Mouse (Mus musculus) heart, adult 2 months (tissue): ENCODE results near the gene Kcp.

Experiments
- CTCF ChIP-seq: fragments of 200-600 bp; IDR thresholded peaks from 2 replicates; pipeline ENCODE4 v1.8.1; 2022; ENCODE audit warnings: antibody characterized with exemption, mild to moderate bottlenecking, moderate library complexity
- POLR2A ChIP-seq: fragments of 200-500 bp; IDR thresholded peaks from 2 replicates; pipeline ENCODE4 v1.6.1; 2011; ENCODE audit warnings: mild to moderate bottlenecking, low read depth, low read length, control low read depth; ENCODE audit not compliant: insufficient read depth

- TF ChIP-seq POLR2A (peak; percentile 52; the same call in 1 of the 2 replicates), CTCF (no peak)
Observed at GRCm38 (mm10) chr6:29436461-29436934, 71.3 kb downstream of the Kcp start.
